Mouse (Mus musculus) ES-E14 (cell line): ENCODE results near the gene Ccdc184.

Experiments used
- MAFK ChIP-seq: IDR thresholded peaks from 2 replicates; pipeline ENCODE4 v1.6.1; 2014; ENCODE audit warnings: mild to moderate bottlenecking, low read depth, low read length, inconsistent platforms; ENCODE audit not compliant: insufficient read depth
- ZC3H11A ChIP-seq: IDR thresholded peaks from 2 replicates; pipeline ENCODE4 v1.6.1; 2012; ENCODE audit warnings: low read depth, mild to moderate bottlenecking, inconsistent platforms, low read length, borderline replicate concordance
- ZNF384 ChIP-seq: IDR thresholded peaks from 2 replicates; pipeline ENCODE4 v1.6.1; 2012; ENCODE audit warnings: low read depth, low read length, inconsistent platforms

- TF ChIP-seq ZC3H11A (no peak), MAFK (no peak), ZNF384 (no peak)
Measured at GRCm38 (mm10) chr15:98209676-98210075, 42.7 kb downstream of the Ccdc184 start.
